Mouse (Mus musculus) layer of hippocampus, adult 2 months (tissue): ENCODE measurements around the gene Rxra. TPM values are rescaled to one million over a fixed set of nuclear protein-coding genes. Genes with fewer than 3 reads are reported as not detected.
A peak's percentile ranks its signal among the peaks of the same experiment; 100 is the strongest.

Source experiments
- DNase-seq, 2 experiments: peaks; one replicate each; pipeline ENCODE4 v3.0.0; 2022; ENCODE audit warnings: low spot score in 2 of 2
- H3K27ac ChIP-seq: fragments of 200-600 bp; 2 replicates; pipeline ENCODE4 v1.8.1; 2022
- H3K4me3 ChIP-seq: fragments of 200-600 bp; 2 replicates; pipeline ENCODE4 v1.8.1; 2022; ENCODE audit warnings: mild to moderate bottlenecking
- CTCF ChIP-seq: fragments of 200-600 bp; conservative IDR thresholded peaks from 2 replicates; pipeline ENCODE4 v1.8.1; 2022; ENCODE audit warnings: antibody characterized with exemption, mild to moderate bottlenecking, moderate library complexity
- long read RNA-seq, 2 experiments: library from polyadenylated mRNA; stranded (forward); transcript quantifications; one replicate each; pipeline ENCODE4 v2.0.0; 2021; ENCODE audit warnings: borderline mapping rate in 2 of 2
- total RNA-seq, 2 experiments: library from RNA; stranded (reverse); gene quantifications; 2 replicates each; pipeline ENCODE4 v1.2.3; 2021

The Rxra gene
- 10 to 100 TPM; 26.9 to 29.5 TPM for total RNA-seq
- long read RNA-seq, experiment 1, full-length matches to known transcripts: 6 of 21 reads
- long read RNA-seq, experiment 1, partial matches to known transcripts: 14 of 21 reads
- long read RNA-seq, experiment 1, other reads (novel, unspliced or antisense): 1 of 21 reads
- long read RNA-seq, experiment 2, full-length matches to known transcripts: 8 of 20 reads
- long read RNA-seq, experiment 2, partial matches to known transcripts: 4 of 20 reads
- long read RNA-seq, experiment 2, other reads (novel, unspliced or antisense): 8 of 20 reads

- H3K4me3 ChIP-seq: peak within 1 kb of the TSS; percentile 65
- no peak for DNase-seq
- H3K27ac ChIP-seq: peak within 1 kb of the TSS; percentile 79
- TF ChIP-seq CTCF: no peak
These were observed at the start of gene Rxra for GRCm38 (mm10) chr2:27676106-27676477. Rxra (plus strand) TSS chr2:27676440.

- Histone ChIP-seq H3K27ac (no peak overlapping the region), H3K4me3 (no peak overlapping the region)
- no peak for DNase-seq
- no peak for TF ChIP-seq CTCF
These were observed 49.6 kb upstream of the Rxra start for GRCm38 (mm10) chr2:27626604-27627003.

- Histone ChIP-seq H3K4me3 (no peak overlapping the region), H3K27ac (no peak overlapping the region)
- DNase-seq: no peak
- TF ChIP-seq CTCF: no peak
These were observed 45.5 kb upstream of the Rxra start for GRCm38 (mm10) chr2:27630601-27631285.

- H3K27ac ChIP-seq: no peak overlapping the region
- no peak for TF ChIP-seq CTCF
- H3K4me3 ChIP-seq: no peak overlapping the region
- no peak for DNase-seq
These were observed 42.8 kb upstream of the Rxra start for GRCm38 (mm10) chr2:27633471-27633870.

- H3K27ac ChIP-seq: no peak overlapping the region
- TF ChIP-seq CTCF: no peak
- no peak overlapping the region for H3K4me3 ChIP-seq
- DNase-seq: no peak
These were observed 42.2 kb upstream of the Rxra start for GRCm38 (mm10) chr2:27634018-27634417.

- Histone ChIP-seq H3K4me3 (no peak overlapping the region), H3K27ac (no peak overlapping the region)
- peak in 1 of 2 experiments; percentile 8 for DNase-seq
These were observed 41.0 kb upstream of the Rxra start for GRCm38 (mm10) chr2:27635147-27635738.

GRCm38 (mm10) chr2:27636796-27637195 lies 39.4 kb upstream of the Rxra start:
- no peak for TF ChIP-seq CTCF
- DNase-seq: no peak

More at GRCm38 (mm10) chr2:27635147-27635738, 41.0 kb upstream of the Rxra start:
- TF ChIP-seq CTCF: no peak

GRCm38 (mm10) chr2:27637281-27637896 lies 38.9 kb upstream of the Rxra start:
- no peak for DNase-seq
- no peak overlapping the region for H3K4me3 ChIP-seq
- H3K27ac ChIP-seq: no peak overlapping the region
- no peak for TF ChIP-seq CTCF

More at GRCm38 (mm10) chr2:27636796-27637195, 39.4 kb upstream of the Rxra start:
- Histone ChIP-seq H3K4me3 (no peak overlapping the region), H3K27ac (no peak overlapping the region)

GRCm38 (mm10) chr2:27639631-27640334 lies 36.5 kb upstream of the Rxra start:
- no peak for TF ChIP-seq CTCF
- Histone ChIP-seq H3K4me3 (no peak overlapping the region), H3K27ac (no peak overlapping the region)
- DNase-seq: peak in 1 of 2 experiments; percentile 29

GRCm38 (mm10) chr2:27640900-27641479 lies 35.2 kb upstream of the Rxra start:
- no peak for TF ChIP-seq CTCF
- no peak for DNase-seq
- H3K27ac ChIP-seq: no peak overlapping the region
- no peak overlapping the region for H3K4me3 ChIP-seq

GRCm38 (mm10) chr2:27644547-27645120 lies 31.6 kb upstream of the Rxra start:
- DNase-seq: no peak
- no peak for TF ChIP-seq CTCF
- Histone ChIP-seq H3K27ac (no peak overlapping the region), H3K4me3 (no peak overlapping the region)

- no peak for DNase-seq
- Histone ChIP-seq H3K4me3 (no peak overlapping the region), H3K27ac (no peak overlapping the region)
- TF ChIP-seq CTCF: no peak
These were observed 30.8 kb upstream of the Rxra start for GRCm38 (mm10) chr2:27645471-27645870.
